In the genomic region with DNA sequence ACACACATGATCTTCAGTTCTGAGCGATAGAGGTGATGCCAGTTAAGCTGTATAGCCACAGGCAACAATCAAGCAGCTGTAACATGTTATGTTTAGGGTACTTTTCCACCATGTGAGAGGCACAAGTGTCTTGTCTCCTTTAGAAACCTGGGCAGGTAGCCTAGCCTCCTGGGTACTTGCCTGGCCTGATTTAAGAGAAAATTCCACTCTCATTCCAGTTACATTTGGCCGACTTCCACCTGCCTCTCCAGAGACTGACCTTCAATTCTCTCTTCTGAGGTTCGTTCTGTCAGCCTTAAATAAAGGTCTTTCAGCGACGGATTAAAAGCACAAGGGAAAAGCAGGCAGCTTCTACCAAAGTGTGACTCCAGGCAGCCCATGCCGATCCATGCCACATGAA, we compare ENCODE assay signal across 15 mouse cellular contexts.
DNase-seq lines count a peak whose midpoint lies in the region; ATAC-seq and TF ChIP-seq lines count a peak whose summit lies in the region.
"Had no signal": no experiment of that assay in that cellular context is flagged by ENCODE, and none has a peak within 500 bp of the region (broad histone marks: within the 10 kb centered on the region; RNA-seq: fewer than 3 reads in every experiment).

No protein-coding gene starts in this region.

- no peak for TF ChIP-seq CTCF in embryonic fibroblast, embryonic 13.5 days (IDR thresholded peaks at IDR 0.05; ENCODE audit: borderline replicate concordance, insufficient read depth, low read length)

- TF ChIP-seq POLR2A in embryonic fibroblast, embryonic 13.5 days (IDR thresholded peaks at IDR 0.05; ENCODE audit: low read depth, low read length): no peak

- 0 out of 2 replicates have a peak, but pooled peaks cover 4% of the 10 kb centered on the region for H3K9me3 ChIP-seq in kidney, embryonic 16.5 days (ENCODE audit: low read length)
- no peaks in the 10 kb centered on the region for H3K9me3 ChIP-seq in forebrain, embryonic 12.5 days
- H3K9me3 ChIP-seq in hindbrain, embryonic 13.5 days: no peaks in the 10 kb centered on the region
- H3K9me3 ChIP-seq: forebrain, embryonic 10.5 days had no signal

- H3K4me1 ChIP-seq in kidney, embryonic 16.5 days (ENCODE audit: insufficient read depth, low read length): no peaks in the 10 kb centered on the region; the same call in 1 of the 2 replicates
- peaks cover 13% of the 10 kb centered on the region for H3K4me1 ChIP-seq in embryonic fibroblast, embryonic 13.5 days (ENCODE audit: control insufficient read depth, insufficient read depth, low read length)
- no peaks in the 10 kb centered on the region for H3K4me1 ChIP-seq in forebrain, embryonic 12.5 days
- H3K4me1 ChIP-seq in hindbrain, embryonic 13.5 days (replicated peaks): no peaks in the 10 kb centered on the region
- H3K4me1 ChIP-seq: forebrain, embryonic 10.5 days had no signal

- H3K4me3 ChIP-seq in kidney, embryonic 16.5 days (ENCODE audit: low read length): no peak overlapping the region
- no peak overlapping the region for H3K4me3 ChIP-seq in embryonic fibroblast, embryonic 13.5 days (ENCODE audit: insufficient read depth, low read length)
- no peak overlapping the region for H3K4me3 ChIP-seq in forebrain, embryonic 12.5 days (replicated peaks)
- no peak overlapping the region for H3K4me3 ChIP-seq in hindbrain, embryonic 13.5 days
- H3K4me3 ChIP-seq: forebrain, embryonic 10.5 days; layer of hippocampus, adult 2 months had no signal

- 67% methylated on average over 6 of the region's 6 CpGs for WGBS in kidney, embryonic 16.5 days
- 75% methylated on average over 6 of the region's 6 CpGs for WGBS in forebrain, embryonic 12.5 days
- WGBS in hindbrain, embryonic 13.5 days: 83% methylated on average over 6 of the region's 6 CpGs

- H3K9ac ChIP-seq in kidney, embryonic 16.5 days (replicated peaks; ENCODE audit: low read length): no peak overlapping the region
- no peak overlapping the region for H3K9ac ChIP-seq in forebrain, embryonic 12.5 days
- H3K9ac ChIP-seq in hindbrain, embryonic 13.5 days: no peak overlapping the region

- DNase-seq in kidney, adult 11 months: peak; percentile 80
- peak; percentile 49 for DNase-seq in adrenal gland, postnatal 14 days
- peak; percentile 43 for DNase-seq in cerebellum, adult 11-12 months
- DNase-seq in layer of hippocampus, postnatal 14 days (ENCODE audit: low spot score in 2 of 2): no peak
- DNase-seq: midbrain, embryonic 14.5 days; spleen, adult 18-20 months had no signal

- no peak overlapping the region for H3K4me2 ChIP-seq in kidney, embryonic 16.5 days (replicated peaks; ENCODE audit: low read depth, low read length)
- no peak overlapping the region for H3K4me2 ChIP-seq in forebrain, embryonic 12.5 days
- no peak overlapping the region for H3K4me2 ChIP-seq in hindbrain, embryonic 13.5 days
- H3K4me2 ChIP-seq: liver, embryonic 11.5 days had no signal

- no peak overlapping the region for H3K27ac ChIP-seq in kidney, embryonic 16.5 days (ENCODE audit: low read length)
- peak overlapping the region; percentile 86 for H3K27ac ChIP-seq in embryonic fibroblast, embryonic 13.5 days (ENCODE audit: insufficient read depth, low read length)
- no peak overlapping the region for H3K27ac ChIP-seq in forebrain, embryonic 12.5 days
- H3K27ac ChIP-seq in hindbrain, embryonic 13.5 days: no peak overlapping the region
- H3K27ac ChIP-seq: forebrain, embryonic 10.5 days; layer of hippocampus, adult 2 months; macrophage had no signal

- H3K36me3 ChIP-seq in kidney, embryonic 16.5 days (ENCODE audit: insufficient read depth, low read length): 0 out of 2 replicates have a peak, but pooled peaks cover 4% of the 10 kb centered on the region
- no peaks in the 10 kb centered on the region for H3K36me3 ChIP-seq in forebrain, embryonic 12.5 days (replicated peaks)
- no peaks in the 10 kb centered on the region for H3K36me3 ChIP-seq in hindbrain, embryonic 13.5 days
- H3K36me3 ChIP-seq: forebrain, embryonic 10.5 days had no signal

- H3K27me3 ChIP-seq in kidney, embryonic 16.5 days (ENCODE audit: insufficient read depth, low read length): no peaks in the 10 kb centered on the region
- H3K27me3 ChIP-seq in forebrain, embryonic 12.5 days: no peaks in the 10 kb centered on the region
- H3K27me3 ChIP-seq in hindbrain, embryonic 13.5 days: no peaks in the 10 kb centered on the region

- no peak for ATAC-seq in kidney, embryonic 16.5 days (ENCODE audit: low FRiP score, low TSS enrichment)
- ATAC-seq in forebrain, embryonic 12.5 days (ENCODE audit: low FRiP score): no peak
- ATAC-seq in hindbrain, embryonic 13.5 days (ENCODE audit: low FRiP score): no peak
- ATAC-seq: hindbrain, embryonic 16.5 days had no signal

Comparison
In these comparisons a context has a peak if more than half of its experiments do, and no peak if none do; other contexts are left out.
1. DNase-seq: peak in kidney, adult 11 months (single experiment), adrenal gland, postnatal 14 days (single experiment) and cerebellum, adult 11-12 months (single experiment); none in layer of hippocampus, postnatal 14 days (0 of 2).